Mouse (Mus musculus): ENCODE measurements around the gene Otulin.

Otulin gene

DNA sequence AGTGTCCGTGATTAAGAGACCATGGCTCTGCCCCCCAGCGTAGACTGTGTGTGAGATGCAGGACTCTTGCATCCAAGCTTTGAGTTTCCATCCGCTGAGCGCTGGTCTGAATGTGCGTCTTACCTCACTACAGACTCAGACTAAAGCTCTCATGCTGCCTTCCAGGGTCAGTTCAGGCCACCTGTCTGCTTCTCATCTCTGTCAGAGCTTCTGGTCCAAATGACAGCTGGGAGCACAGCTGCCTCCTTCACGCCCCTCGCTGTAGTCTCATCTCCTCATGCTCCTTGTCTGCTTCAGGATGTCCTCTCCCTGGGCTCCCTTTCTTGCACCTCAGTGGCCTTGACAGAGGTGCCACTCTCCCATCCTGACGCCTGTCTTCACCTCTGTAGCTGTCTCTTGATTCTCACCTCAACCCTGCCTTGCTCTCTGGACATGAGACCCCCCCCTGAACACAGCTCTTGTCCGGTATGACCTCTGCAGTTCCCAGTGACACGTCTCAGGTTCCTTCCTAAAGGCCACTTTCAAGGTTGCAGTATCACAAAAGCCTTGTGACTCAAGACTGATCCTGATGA is 78.3 kb downstream of the Otulin start:
- no peak for DNase-seq (ENCODE audit: extremely low read depth, low read depth, low spot score)

DNA sequence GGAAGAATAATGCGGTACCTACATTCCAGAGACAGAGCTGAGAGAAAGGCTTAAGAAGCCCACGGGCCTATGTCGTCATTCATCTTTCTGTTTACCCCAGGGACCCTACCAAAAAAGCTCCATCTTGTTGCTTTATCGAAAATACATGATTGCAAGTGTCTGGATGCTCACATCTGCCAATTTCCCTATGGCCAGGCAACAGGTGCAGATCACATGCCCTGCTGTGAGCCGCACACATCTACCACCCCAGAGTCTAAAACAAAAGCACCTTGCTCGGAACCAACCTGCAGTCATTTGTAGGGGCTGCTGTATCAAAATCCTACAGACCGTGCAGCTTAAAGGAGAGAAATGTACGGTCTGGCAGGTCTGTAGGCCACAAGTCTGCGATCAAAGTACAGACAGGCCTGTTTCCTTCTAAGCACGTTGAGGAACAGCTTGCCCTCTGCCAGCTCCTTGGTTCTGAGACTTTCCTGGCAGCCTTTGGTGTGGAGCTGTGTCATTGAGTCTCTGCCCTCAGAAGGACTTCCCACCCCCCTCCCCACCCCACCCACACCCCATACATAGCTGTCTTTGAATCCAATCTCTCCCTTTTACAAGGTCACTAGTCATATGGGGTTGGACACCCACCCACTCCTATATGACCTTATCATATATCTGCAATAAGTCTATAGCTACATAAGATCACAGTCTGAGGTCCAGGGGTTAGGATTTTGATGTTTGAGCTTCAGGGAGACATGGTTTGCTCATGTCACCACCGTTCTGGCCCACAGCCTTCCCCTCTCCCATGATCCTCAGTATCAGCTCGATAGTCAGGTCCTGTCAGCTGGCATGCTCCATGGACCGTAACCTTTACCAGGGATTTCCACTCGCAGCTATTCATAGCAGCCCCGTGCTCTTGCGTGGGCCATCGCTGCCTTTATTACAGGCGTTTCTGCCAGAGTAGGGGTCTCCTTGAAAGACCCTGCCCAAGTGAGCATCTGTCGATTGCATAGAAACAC is 79.1 kb downstream of the Otulin start:
- no peak for DNase-seq (ENCODE audit: extremely low read depth, low read depth, low spot score)

DNA sequence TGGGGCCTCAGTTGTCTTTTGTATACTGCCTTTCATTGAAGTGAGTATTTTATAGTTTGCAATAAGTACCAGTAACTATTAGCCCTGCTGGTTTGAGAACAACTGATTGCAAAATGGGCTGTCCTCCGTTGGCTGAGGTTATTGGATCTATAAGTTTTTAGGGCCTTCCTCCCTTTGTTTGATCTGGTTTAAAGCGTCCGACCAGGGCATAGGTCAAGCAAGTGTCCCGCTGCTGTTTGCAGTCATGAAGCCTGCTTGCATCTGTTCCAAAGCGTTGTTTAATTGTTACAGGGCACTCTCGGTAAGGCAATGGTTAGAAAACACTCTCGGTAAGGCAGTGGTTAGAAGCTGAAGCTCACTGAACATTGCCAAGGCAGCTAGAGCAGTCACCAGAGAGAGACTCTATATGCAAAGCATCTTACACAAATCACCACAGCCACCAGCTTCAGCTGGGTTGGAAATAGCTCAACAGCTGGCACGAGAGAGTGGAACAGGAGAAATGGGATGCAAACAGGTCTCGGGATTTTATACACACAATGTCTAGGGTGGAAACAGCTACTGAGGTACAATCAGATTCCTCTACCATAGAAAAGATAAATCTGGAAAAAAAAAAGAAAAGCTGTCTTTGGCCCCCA is 80.0 kb downstream of the Otulin start:
- no peak for DNase-seq (ENCODE audit: extremely low read depth, low read depth, low spot score)

DNA sequence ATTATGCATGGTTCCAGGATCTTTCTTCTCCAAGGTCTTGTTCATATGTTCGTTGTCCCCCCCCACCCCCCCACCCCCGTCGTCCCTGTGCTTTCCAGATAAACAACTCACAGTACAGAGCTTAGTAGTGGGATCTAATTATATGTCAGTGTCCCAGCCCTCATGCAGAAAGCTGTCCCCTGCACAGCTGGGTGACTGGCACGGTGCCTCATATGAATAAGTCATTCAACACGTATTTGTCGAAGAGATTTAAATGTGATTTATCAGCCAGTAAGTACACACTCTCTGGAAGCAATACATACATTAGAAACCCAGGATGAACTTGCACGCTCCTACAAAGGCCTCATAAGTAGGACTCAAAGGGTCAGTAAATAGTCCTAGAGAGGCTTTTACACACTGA is 80.6 kb downstream of the Otulin start:
- DNase-seq (ENCODE audit: extremely low read depth, low read depth, low spot score), result no peak

GRCm38 (mm10) chr15:27549071-27549470 is 81.4 kb downstream of the Otulin start:
- no peak for DNase-seq (ENCODE audit: extremely low read depth, low read depth, low spot score)

DNA sequence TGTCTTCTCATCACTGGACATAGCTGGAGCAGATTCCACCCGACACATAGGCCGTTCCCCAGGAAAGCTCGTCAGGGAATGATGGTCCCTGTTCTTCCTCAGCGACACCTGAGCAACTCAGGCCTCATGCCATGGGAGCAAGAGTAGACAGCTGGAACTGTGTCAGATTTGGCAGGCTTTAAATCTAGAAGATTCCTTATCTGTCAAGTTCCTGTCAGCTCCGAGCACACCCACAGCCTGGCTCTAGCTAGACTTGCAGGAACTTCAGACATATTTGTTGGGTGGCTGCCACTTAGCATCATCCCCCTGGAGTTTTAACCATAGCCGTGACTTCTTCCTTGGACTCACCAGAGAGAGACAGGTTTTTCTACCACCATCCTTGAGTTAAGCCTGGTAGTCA is 82.4 kb downstream of the Otulin start:
- DNase-seq (ENCODE audit: extremely low read depth, low read depth, low spot score), result no peak

GRCm38 (mm10) chr15:27545203-27545602 is 85.3 kb downstream of the Otulin start:
- DNase-seq (ENCODE audit: extremely low read depth, low read depth, low spot score), result no peak

DNA sequence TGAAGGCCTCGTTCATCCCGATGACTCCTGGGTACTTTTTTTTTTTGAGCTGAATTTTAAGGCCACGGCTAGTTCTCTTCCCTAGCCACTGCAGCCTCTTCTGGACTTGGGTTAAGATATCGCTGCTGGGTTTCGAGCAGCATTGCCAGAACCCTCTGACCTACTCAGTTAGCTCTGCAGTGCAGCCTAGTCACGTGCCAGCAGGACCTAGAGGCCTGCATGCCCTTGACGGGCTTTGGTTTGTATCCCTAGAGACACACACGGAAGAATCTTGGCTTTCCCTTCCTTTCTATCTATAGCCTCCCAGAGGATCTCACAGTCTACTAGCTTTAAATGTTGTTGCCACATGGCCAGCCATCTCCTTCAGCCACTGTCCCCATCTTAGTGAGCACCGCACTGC is 90.7 kb downstream of the Otulin start:
- DNase-seq (ENCODE audit: extremely low read depth, low read depth, low spot score), result no peak

DNA sequence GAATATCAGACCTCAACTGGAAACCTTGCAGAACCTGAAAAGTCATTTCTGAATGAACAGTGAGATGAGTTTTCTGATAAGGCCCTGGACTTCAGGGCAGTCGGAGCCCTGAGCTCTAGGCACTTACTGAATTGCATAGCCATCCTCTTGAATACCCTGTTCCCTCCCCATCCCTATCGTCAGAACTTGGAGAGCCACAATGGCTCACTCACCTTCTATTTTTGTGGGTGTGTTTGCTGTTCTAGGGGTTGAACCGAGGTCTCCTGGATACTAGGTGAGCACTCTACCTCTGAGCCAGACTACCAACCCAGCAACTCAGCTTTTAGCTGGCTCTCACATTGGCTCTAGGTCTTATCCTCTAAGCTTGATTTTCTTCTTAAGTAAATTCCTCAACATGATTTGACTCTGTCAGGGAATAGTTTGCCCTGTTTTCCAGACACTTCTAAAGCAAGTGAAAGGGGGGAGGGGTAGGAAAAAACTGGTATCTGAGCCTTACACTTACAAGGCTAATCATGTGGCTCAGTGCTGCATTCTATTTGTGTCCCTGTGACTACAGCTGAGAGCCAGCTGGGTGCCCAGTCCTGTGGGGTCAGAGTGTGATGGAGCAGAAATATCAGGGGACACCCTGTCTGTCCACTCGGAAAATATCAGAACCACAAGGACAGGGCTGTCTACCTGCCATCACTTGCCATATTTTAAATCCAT is 92.8 kb downstream of the Otulin start:
- DNase-seq (ENCODE audit: extremely low read depth, low read depth, low spot score), result no peak

- DNase-seq (ENCODE audit: extremely low read depth, low read depth, low spot score), result no peak
These were observed 93.7 kb downstream of the Otulin start for GRCm38 (mm10) chr15:27536771-27537170.

DNA sequence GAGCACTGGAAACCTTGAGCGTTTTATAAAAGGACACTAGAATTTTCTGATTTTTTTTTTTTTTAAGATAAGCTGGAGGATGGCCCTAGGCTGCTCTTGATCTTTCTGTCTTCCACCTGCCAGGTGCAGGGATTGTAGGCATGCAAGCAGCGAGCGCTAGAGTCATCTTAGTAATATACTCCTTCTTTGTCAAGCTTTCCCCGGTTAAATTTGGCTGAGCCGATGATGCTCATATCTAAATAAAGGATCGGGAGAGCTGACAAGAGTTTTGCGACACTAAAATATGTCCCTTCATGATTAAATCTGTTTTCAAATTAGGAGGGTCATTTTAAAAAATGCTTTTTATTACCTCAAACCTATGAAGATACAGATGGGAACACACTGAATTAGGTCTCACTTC is 94.3 kb downstream of the Otulin start:
- no peak for DNase-seq (ENCODE audit: extremely low read depth, low read depth, low spot score)

- DNase-seq (ENCODE audit: extremely low read depth, low read depth, low spot score), result no peak
These were observed 94.8 kb downstream of the Otulin start for GRCm38 (mm10) chr15:27535681-27536080.

- DNase-seq (ENCODE audit: extremely low read depth, low read depth, low spot score), result no peak
These were observed 97.5 kb downstream of the Otulin start for GRCm38 (mm10) chr15:27533036-27533435.

GRCm38 (mm10) chr15:27530023-27530422 is 100.5 kb downstream of the Otulin start:
- DNase-seq (ENCODE audit: extremely low read depth, low read depth, low spot score), result no peak

- DNase-seq (ENCODE audit: extremely low read depth, low read depth, low spot score), result no peak
These were observed 101.6 kb downstream of the Otulin start for GRCm38 (mm10) chr15:27528896-27529295.

DNA sequence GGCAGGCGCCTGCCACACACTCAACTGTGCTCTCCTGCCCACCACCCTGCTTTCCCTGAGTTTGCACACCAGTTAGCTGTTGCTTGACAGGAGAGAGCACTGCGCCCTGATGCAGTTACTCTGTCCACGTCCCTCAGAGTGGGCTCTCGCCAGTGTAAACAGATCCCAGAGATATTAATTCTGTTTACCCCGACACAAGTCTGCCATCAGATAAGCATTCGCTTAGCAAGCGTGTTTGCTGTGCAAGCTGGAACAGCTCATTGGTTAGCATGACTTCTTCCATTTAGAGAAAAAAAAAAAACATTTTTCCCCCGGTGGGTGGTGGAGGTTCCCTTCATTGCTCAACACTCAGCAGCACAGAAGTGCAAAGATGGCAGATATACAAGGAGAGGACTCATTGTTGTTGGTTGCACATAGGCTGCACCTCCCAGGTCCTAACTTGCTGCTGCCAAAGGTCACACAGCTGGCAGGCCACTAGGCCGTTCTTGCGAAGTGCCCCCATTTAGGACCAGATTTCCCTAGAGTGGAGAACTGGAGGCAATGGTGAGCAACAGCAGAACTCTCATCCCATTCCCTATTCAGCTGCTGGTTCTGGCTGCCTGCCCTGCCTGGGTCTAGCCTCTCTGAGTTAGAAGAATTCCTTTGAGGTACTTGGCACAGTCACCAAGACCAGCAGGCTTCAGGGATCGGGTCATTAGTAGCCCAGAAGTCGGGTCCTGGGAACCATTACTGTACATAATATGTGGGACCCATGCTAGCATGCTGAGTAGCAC is 105.1 kb downstream of the Otulin start:
- DNase-seq (ENCODE audit: extremely low read depth, low read depth, low spot score), result no peak

GRCm38 (mm10) chr15:27519857-27520256 is 110.6 kb downstream of the Otulin start:
- no peak for DNase-seq (ENCODE audit: extremely low read depth, low read depth, low spot score)

GRCm38 (mm10) chr15:27518026-27518425 is 112.5 kb downstream of the Otulin start:
- no peak for DNase-seq (ENCODE audit: extremely low read depth, low read depth, low spot score)

- no peak for DNase-seq (ENCODE audit: extremely low read depth, low read depth, low spot score)
These were observed 113.6 kb downstream of the Otulin start for GRCm38 (mm10) chr15:27516927-27517326.

- no peak for DNase-seq (ENCODE audit: extremely low read depth, low read depth, low spot score)
These were observed 121.5 kb downstream of the Otulin start for GRCm38 (mm10) chr15:27508982-27509381.

DNA sequence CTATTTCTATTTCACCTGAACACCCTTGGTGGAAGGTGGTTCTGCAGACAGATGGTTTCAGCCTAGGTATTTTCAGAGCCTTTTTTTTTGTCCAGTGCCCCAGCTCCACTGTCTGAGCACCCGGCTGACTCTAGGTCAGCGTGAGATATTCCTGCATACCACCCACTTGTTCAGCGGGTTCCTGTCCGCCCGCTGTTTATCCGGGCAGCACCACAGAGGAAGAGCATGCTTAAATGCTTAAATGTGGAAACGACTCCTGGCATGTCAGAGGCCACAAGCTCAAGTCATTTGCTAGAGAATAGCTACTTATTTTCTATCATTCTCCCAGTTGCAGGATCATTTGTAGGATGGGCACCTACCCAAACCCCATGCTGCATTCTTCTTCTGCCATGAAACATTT is 122.3 kb downstream of the Otulin start:
- no peak for DNase-seq (ENCODE audit: extremely low read depth, low read depth, low spot score)
